ENCODE assay signal across 8 mouse cellular contexts in the genomic region with DNA sequence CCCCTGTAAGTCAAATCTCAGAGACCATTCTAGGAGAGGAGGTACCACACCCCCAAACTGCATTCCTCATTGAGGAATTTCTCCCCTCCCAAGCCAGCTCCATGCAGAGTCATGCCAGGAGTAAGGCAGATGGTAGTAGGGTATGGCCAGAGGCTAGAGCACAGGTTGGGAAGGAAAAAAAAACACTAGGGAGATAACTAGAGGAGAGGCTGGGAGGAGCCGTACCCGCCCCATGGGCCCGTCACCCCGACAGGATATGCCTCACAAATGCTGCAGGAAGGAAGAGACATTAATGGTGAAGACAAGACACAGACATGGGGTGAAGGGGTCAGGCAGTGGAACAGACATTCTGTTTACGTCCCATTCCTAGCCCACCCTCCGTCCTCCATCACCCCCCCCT. TPM values are rescaled to one million over a fixed set of nuclear protein-coding genes. Genes with fewer than 3 reads are reported as not detected.
DNase-seq lines count a peak whose midpoint lies in the region; ATAC-seq and TF ChIP-seq lines count a peak whose summit lies in the region.

No protein-coding gene starts in this region.

- 75% methylated on average over 6 of the region's 6 CpGs for WGBS in forebrain, postnatal 0 days

- in situ Hi-C loops in ES-E14 (cut with MboI; ENCODE audit: low sequenced_read_pairs in 2 of 2, unreplicated experiment in 2 of 2): no loop called here

- no peak for ATAC-seq in forebrain, postnatal 0 days

- no peak for TF ChIP-seq CTCF in forebrain, postnatal 0 days (IDR thresholded peaks at IDR 0.05; ENCODE audit: low read depth)

- H3K4me3 ChIP-seq in ES-E14 (ENCODE audit: insufficient read depth in 1 of 2, low read depth in 1 of 2, low read length in 2 of 2, poor library complexity in 1 of 2, severe bottlenecking in 1 of 2): 0 out of 4 replicates have a peak overlapping the region, but pooled peaks of 1 of the 2 experiments have one; percentile 6
- H3K4me3 ChIP-seq in forebrain, postnatal 0 days (ENCODE audit: low read depth, low read length): no peak overlapping the region

- H3K27me3 ChIP-seq in forebrain, postnatal 0 days (ENCODE audit: insufficient read depth, low read length): no peaks in the 10 kb centered on the region

- intact Hi-C loops in gastrocnemius, postnatal 14 days (cut with DNase I; ENCODE audit: low total_unique reads): no loop called here

- H3K9ac ChIP-seq in ES-E14 (ENCODE audit: insufficient read depth, low read depth, low read length, poor library complexity, severe bottlenecking): no peak overlapping the region
- no peak overlapping the region for H3K9ac ChIP-seq in forebrain, postnatal 0 days

- no peaks in the 10 kb centered on the region for H3K9me3 ChIP-seq in ES-E14 (ENCODE audit: control insufficient read depth, insufficient read depth, low read depth, low read length)
- H3K9me3 ChIP-seq in forebrain, postnatal 0 days (ENCODE audit: low read length): no peaks in the 10 kb centered on the region

- H3K4me2 ChIP-seq in forebrain, postnatal 0 days (ENCODE audit: low read depth): peak overlapping the region; percentile 87

- DNase-seq in 3T3-L1 (ENCODE audit: low read depth, low spot score) (peak; percentile 52), ES-E14 (ENCODE audit: low read depth, low spot score) (no peak)
- no peak for DNase-seq in forebrain, postnatal 0 days
- peak; percentile 68 for DNase-seq in kidney, postnatal 10 days
- peak; percentile 59 to 63 for DNase-seq in lung, postnatal 4 days
- DNase-seq in retina, embryonic 14.5 days (ENCODE audit: low spot score): no peak
- DNase-seq in ovary, adult 18-20 months (ENCODE audit: low spot score): no peak
- DNase-seq in gastrocnemius, postnatal 14 days: no peak

- H3K4me1 ChIP-seq in ES-E14 (ENCODE audit: control insufficient read depth in 2 of 2, insufficient read depth in 2 of 2, low read length in 2 of 2, poor library complexity in 1 of 2): peaks cover 2 to 36% of the 10 kb centered on the region in 2 experiments; a peak in 3 of 4 replicates
- H3K4me1 ChIP-seq in forebrain, postnatal 0 days (ENCODE audit: insufficient read depth): peaks cover 8% of the 10 kb centered on the region

- H3K36me3 ChIP-seq in ES-E14 (ENCODE audit: control insufficient read depth, insufficient read depth, low read length, poor library complexity, severe bottlenecking): peaks cover 42% of the 10 kb centered on the region
- H3K36me3 ChIP-seq in forebrain, postnatal 0 days (ENCODE audit: insufficient read depth): peaks cover 50% of the 10 kb centered on the region

- no peak overlapping the region for H3K27ac ChIP-seq in ES-E14 (ENCODE audit: insufficient read depth, low read depth, low read length, poor library complexity, severe bottlenecking)
- H3K27ac ChIP-seq in forebrain, postnatal 0 days (ENCODE audit: low read depth, low read length): peak overlapping the region; percentile 35; the same call in 1 of the 2 replicates

TF ChIP-seq in ES-E14, 5 proteins besides CTCF, POLR2A, EP300 and RAD21:
- TF ChIP-seq CHD2 (IDR thresholded peaks at IDR 0.05; ENCODE audit: low read depth, low read length) (no peak), ZNF384 (IDR thresholded peaks at IDR 0.05; ENCODE audit: low read depth, low read length) (peak; percentile 63; the same call in 1 of the 2 replicates), MAFK (IDR thresholded peaks at IDR 0.05; ENCODE audit: insufficient read depth, low read depth, low read length) (no peak), HCFC1 (IDR thresholded peaks at IDR 0.05; ENCODE audit: borderline replicate concordance, insufficient read depth, low read length) (no peak), ZC3H11A (IDR thresholded peaks at IDR 0.05; ENCODE audit: borderline replicate concordance, low read depth, low read length) (no peak)

RNA-seq across cellular contexts. Expression of a gene that starts 2.5 kb away (rescaled TPM):
- total RNA-seq in ES-E14 (2012; rRNA removed): 894 and 1,090 TPM in 2 replicates
- 694 and 855 TPM in 2 replicates for total RNA-seq in forebrain, postnatal 0 days (2014; rRNA removed)
- polyA plus RNA-seq in forebrain, postnatal 0 days (2015; fragmentation: Nextera tagmentation; extraction: Ambion mirVana): 844 and 972 TPM in 2 replicates
- 100 to 1,000 TPM; 214 to 276 TPM for total RNA-seq in gastrocnemius, postnatal 14 days (2021)

RNA-seq across cellular contexts. Expression of a gene that starts 7.0 kb away (rescaled TPM):
- total RNA-seq in ES-E14 (2012; rRNA removed): 2.0 and 3.7 TPM in 2 replicates
- 23.7 and 31.4 TPM in 2 replicates for total RNA-seq in forebrain, postnatal 0 days (2014; rRNA removed)
- 4.5 and 4.8 TPM in 2 replicates for polyA plus RNA-seq in forebrain, postnatal 0 days (2015; fragmentation: Nextera tagmentation; extraction: Ambion mirVana)
- total RNA-seq in gastrocnemius, postnatal 14 days (2021): 100 to 1,000 TPM in 1 of 2 experiments, 10 to 100 TPM in 1; 54.6 to 180 TPM

RNA-seq across cellular contexts. Expression of a gene that starts 32.4 kb away (rescaled TPM):
- total RNA-seq in ES-E14 (2012; rRNA removed): 18.9 and 22.8 TPM in 2 replicates
- total RNA-seq in forebrain, postnatal 0 days (2014; rRNA removed): 197 and 223 TPM in 2 replicates
- 117 and 134 TPM in 2 replicates for polyA plus RNA-seq in forebrain, postnatal 0 days (2015; fragmentation: Nextera tagmentation; extraction: Ambion mirVana)
- 10 to 100 TPM; 43.4 to 44.6 TPM for total RNA-seq in gastrocnemius, postnatal 14 days (2021)

RNA-seq across cellular contexts. Expression of a gene that starts 34.2 kb away (rescaled TPM):
- 62.7 and 135 TPM in 2 replicates for total RNA-seq in ES-E14 (2012; rRNA removed)
- 9.9 and 14.8 TPM in 2 replicates for total RNA-seq in forebrain, postnatal 0 days (2014; rRNA removed)
- polyA plus RNA-seq in forebrain, postnatal 0 days (2015; fragmentation: Nextera tagmentation; extraction: Ambion mirVana): 4.4 and 5.3 TPM in 2 replicates
- total RNA-seq in gastrocnemius, postnatal 14 days (2021): 10 to 100 TPM; 21.6 to 24.0 TPM

RNA-seq across cellular contexts. Expression of a gene that starts 56.1 kb away (rescaled TPM):
- 18.8 and 19.5 TPM in 2 replicates for total RNA-seq in ES-E14 (2012; rRNA removed)
- 15.0 and 20.6 TPM in 2 replicates for total RNA-seq in forebrain, postnatal 0 days (2014; rRNA removed)
- polyA plus RNA-seq in forebrain, postnatal 0 days (2015; fragmentation: Nextera tagmentation; extraction: Ambion mirVana): 12.7 and 12.8 TPM in 2 replicates
- 1 to 10 TPM; 5.0 to 6.4 TPM for total RNA-seq in gastrocnemius, postnatal 14 days (2021)

Comparison
In these comparisons a context has a peak if more than half of its experiments do, and no peak if none do; other contexts are left out.
1. DNase-seq: peak in 3T3-L1 (single experiment), kidney, postnatal 10 days (single experiment) and lung, postnatal 4 days (2 of 2); none in ES-E14 (single experiment), forebrain, postnatal 0 days (single experiment), retina, embryonic 14.5 days (single experiment), ovary, adult 18-20 months (single experiment) and gastrocnemius, postnatal 14 days (single experiment).